Mouse (Mus musculus): ENCODE data around the gene Smagp. TPM values are rescaled to one million over a fixed set of nuclear protein-coding genes. Genes with fewer than 3 reads are reported as not detected.
A peak's percentile ranks its signal among the peaks of the same experiment; 100 is the strongest.

The Smagp gene
- total RNA-seq, 2 experiments from 2014 or later: 21.6 to 22.6 TPM

GRCm38 (mm10) chr15:100665411-100666218 lies 28.9 kb upstream of the Smagp start:
- no peak for DNase-seq

- no peak for DNase-seq
These were observed 28.1 kb upstream of the Smagp start for GRCm38 (mm10) chr15:100664813-100665274.

DNA sequence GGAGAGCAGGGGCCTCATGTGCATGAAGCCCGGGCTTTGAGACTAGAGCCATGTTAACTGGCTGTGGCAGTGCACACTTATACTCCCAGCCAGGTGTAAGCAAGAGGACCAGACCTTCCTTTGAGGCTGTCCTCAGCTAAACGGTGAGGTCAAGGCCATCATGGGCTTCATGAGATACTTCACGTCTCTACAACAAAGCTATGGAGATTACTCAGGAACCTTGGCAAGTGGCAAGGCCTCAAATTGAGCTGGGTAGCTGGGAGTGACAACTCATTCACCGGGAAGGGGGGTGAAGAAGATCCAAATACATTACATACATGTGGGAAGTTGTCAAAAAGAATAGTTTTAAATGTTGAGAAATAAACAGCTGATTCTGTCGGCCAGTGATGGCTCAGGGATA lies 24.1 kb upstream of the Smagp start:
- no peak for DNase-seq

- no peak for DNase-seq
These were observed 23.6 kb upstream of the Smagp start for GRCm38 (mm10) chr15:100660306-100660705.

DNA sequence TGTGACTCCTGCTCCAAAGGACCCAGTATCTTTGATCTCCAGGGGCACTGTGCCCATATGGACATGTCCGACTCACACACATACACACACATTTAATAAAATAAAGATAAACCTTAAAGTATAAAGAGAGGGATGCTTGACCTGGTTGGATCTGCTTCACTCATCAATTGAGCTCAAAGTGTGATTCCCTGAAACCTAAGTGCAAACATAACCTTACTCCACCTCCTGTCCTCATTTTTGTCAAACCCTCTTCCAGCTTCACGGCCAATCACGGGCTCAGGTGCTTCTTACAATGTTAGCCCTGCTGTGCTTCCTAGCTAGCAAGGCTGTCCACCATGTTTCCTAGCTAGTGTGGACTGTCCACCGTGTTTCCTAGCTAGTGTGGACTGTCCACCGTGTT lies 18.5 kb upstream of the Smagp start:
- no peak for DNase-seq

DNA sequence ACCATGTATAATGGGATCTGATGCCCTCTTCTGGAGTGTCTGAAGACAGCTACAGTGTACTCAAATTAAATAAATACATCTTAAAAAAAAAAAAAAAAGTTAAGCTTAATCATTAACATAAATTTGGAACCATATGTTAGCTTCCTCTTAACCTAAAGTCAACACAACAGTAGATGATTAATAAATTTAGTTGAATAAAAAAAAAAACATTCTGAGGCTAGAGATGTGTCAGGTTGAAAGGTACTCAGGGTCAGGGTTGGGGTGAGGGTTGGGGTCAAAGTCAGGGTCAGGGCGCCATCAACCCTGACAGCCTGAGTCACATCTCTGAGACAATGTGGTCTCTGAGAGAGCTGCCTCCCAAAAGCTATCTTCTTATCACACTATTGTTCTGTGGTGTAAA lies 17.5 kb upstream of the Smagp start:
- DNase-seq: no peak

GRCm38 (mm10) chr15:100651610-100652009 lies 14.9 kb upstream of the Smagp start:
- DNase-seq: no peak

GRCm38 (mm10) chr15:100650111-100650510 lies 13.4 kb upstream of the Smagp start:
- DNase-seq: no peak

DNA sequence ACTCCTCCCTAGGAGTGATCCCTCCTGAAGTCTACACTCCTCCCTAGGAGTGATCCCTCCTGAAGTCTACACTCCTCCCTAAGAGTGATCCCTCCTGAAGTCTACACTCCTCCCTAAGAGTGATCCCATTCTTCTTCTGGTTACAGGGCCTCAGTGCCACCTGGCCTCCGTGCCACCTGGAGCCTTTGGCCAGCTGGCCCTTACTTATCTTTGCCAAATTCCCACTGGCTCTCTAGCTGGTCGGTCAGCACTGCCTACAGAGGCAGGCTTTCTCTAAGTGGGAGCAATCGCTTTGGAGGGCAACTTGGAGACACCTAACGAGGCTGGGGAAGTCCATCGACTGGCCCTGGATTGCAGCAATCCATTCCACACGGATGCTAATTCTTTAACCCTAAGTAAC lies 9.4 kb upstream of the Smagp start:
- DNase-seq: no peak

DNA sequence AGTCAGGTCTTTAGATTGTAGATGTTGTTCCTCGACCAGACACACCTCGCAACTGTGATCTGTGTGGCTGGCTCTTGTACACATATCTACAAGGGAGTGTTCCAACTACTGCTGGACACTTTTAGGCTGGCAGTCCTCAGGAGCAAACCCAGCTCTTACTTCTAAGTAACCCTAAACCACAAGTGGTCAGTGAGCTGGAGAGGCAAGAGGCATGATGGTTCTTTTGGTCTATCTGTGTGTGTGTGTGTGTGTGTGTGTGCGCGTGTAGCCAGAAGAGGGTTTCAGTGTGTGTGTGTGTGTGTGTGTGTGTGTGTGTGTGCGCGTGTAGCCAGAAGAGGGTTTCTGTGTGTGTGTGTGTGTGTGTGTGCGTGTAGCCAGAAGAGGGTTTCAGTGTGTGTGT lies 5.7 kb upstream of the Smagp start:
- no peak for DNase-seq

GRCm38 (mm10) chr15:100641226-100641810 lies 4.6 kb upstream of the Smagp start:
- DNase-seq: peak; percentile 21

- no peak for DNase-seq
These were observed 3.4 kb upstream of the Smagp start for GRCm38 (mm10) chr15:100639972-100640750.

GRCm38 (mm10) chr15:100637661-100638060 lies 921 bp upstream of the Smagp start:
- DNase-seq: peak; percentile 59

DNA sequence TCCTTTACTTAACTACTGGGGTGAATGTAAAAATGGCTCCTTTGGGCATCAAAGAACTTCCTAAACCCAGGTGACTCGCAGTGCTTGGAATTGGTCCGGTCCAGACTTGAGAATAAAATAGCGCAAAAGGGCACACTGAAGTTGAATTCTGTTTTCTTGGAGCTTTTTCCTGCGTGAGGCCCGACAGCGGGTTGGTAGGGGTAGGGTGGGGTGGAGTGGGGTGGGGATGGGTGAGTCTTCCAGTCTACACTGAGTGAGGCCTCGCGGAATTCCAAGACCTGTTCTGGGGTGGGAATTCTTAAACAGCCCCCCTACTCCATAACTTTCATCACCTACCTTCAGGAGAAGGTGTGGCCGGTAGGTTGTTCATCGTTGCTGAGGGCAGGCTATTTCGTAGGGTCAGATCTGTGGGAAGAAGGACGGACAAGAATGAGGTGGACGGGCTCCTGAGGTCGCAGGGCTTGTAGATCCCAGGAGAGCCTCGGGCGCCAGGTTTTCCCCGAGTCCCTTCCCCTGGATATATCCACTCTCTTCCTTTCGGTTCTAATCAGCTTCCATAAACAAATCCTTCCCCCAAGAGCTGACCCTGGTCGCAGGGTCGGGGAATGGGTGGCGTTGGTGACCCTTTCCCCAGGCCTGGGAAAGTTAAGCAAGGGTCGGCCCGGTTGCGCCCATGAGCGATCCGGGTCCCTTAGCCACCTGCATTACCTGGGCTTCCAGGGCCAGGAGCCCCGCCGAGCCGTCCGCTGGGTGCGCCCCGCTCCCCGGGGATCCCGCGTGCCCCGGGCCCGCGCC lies 692 bp downstream of the Smagp start:
- no peak for DNase-seq

- DNase-seq: no peak
These were observed 1.5 kb downstream of the Smagp start for GRCm38 (mm10) chr15:100635239-100635638.

- DNase-seq: no peak
These were observed 3.4 kb downstream of the Smagp start for GRCm38 (mm10) chr15:100633341-100633740.

DNA sequence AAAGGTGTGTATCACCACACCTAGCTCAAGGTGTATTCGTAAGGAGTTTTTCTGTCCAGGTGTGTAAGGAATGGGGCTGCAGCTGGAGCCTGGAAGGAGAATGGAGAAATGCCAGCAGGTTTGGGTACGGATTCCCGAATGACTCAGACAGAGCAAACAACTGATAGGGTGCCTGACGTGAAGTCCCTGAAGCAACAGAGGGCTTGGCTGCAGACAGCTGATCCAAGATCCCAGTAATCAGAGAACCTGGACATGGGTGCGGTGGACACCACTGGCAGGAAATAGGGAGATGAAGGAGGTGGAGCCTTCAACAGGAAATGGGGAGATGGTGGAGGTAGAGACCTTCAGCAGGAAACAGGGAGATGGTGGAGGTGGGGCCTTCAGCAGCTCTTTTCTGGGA lies 4.4 kb downstream of the Smagp start:
- DNase-seq: no peak

DNA sequence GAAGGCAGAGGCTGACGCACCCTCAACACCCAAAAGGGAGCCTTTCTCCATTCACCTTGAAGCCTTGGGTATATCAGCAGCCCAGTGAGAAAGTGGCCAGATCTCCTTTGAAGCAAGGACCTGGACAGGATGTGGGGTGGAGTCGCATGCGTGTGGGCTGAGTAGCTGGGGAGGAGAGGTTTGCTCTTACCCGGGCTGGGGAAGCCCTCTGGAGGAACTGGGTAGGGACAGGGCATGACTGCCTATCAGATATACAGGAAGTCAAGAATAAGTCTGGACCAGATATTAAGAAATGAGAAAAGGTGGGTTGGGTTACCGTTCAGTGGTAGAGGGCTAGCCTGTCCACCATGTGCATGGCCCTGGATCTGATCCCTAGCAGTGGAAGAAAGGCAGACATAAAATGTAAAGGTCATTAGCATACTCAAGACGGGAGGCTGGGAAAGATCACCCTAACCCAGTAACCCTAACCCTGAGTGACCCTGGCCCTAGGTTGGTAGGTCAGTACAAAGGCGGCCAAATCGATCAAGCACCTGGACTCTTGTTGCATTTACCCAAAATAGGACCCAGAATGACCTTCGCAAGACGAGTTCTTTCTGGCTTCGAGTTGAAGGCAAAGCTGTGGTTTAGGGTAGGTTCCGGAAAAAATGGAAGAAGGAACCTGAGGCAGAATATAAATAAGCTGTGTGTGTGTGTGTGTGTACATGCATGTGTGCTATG lies 5.1 kb downstream of the Smagp start:
- no peak for DNase-seq

- DNase-seq: no peak
These were observed 6.6 kb downstream of the Smagp start for GRCm38 (mm10) chr15:100630126-100630525.

DNA sequence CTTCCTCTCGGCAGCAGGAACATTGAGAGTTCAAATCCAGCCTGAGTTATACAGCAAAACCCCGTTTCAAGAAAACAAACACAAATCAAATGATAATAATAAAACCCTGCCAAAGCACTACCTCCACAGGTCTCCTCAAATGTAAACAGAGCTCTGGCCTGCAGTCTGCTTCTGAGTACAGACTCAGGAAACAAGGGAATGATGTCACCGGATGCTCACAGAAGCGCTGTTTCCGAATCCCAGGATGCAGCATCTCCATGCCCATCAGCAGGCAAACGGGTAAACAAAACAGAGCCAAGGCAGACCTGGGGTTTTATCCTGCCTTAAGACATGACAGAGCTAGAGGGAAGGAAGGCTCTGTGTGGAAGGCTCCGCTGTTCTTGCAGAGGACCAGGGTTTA lies 7.9 kb downstream of the Smagp start:
- DNase-seq: no peak

DNA sequence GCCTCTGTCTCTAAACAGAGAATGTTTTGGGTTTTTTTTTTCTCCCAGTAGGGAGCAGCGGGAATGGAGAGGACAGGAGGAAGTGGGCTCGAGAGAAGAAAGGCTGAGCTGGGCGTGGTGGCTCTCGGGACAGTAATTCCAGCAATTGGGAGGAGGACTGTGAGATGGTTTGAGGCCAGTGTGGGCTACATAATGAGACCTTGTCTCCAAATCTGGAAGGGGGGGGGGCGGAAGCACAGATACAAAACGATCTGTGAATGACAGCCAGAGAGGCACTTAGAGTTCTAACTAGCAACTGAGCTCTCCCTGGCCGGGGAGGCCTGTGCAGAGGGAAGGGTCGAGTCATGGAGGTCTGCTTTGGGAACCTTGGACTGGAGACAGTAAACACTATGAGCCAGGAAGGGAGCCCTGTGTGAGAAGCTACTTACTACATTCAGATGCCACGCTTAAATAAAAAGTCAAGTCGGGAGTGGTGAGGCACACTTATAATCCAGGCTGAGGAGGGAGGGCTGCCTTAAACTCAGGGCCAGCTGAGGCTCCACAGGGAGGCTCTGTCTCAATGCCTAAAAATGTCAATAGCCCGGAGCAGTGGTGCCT lies 8.9 kb downstream of the Smagp start:
- no peak for DNase-seq
